Mouse (Mus musculus) forebrain, embryonic 13.5 days (tissue): ENCODE data around the gene Gm20671. TPM values are rescaled to one million over a fixed set of nuclear protein-coding genes. Genes with fewer than 3 reads are reported as not detected.
"Not testable (repeated sequence)": the region's sequence is repeated elsewhere in the genome, so short reads cannot be mapped to it uniquely, and the experiment has no call there.

Source experiments
- ATAC-seq: fragments of 200-750 bp; cut with Nextera tagmentation; 2 replicates; pipeline ENCODE4 v1.8.0; 2017
- H3K27ac ChIP-seq: fragments of 300-500 bp; sonication (generic); 2 replicates; pipeline ENCODE4 v1.5.1; 2015; ENCODE audit warnings: inconsistent platforms, mild to moderate bottlenecking, moderate library complexity
- H3K27me3 ChIP-seq: fragments of 300-500 bp; sonication (generic); 2 replicates; pipeline ENCODE4 v1.6.1; 2015; ENCODE audit warnings: mild to moderate bottlenecking, inconsistent platforms
- H3K36me3 ChIP-seq: fragments of 300-500 bp; sonication (generic); 2 replicates; pipeline ENCODE4 v1.6.1; 2015; ENCODE audit warnings: mild to moderate bottlenecking, inconsistent platforms; ENCODE audit not compliant: poor library complexity, severe bottlenecking
- H3K4me1 ChIP-seq: fragments of 300-500 bp; sonication (generic); 2 replicates; pipeline ENCODE4 v1.6.1; 2015; ENCODE audit warnings: inconsistent platforms
- H3K4me2 ChIP-seq: fragments of 300-500 bp; sonication (generic); 2 replicates; pipeline ENCODE4 v1.6.1; 2015; ENCODE audit warnings: inconsistent platforms, mild to moderate bottlenecking, moderate library complexity
- H3K4me3 ChIP-seq: fragments of 300-500 bp; sonication (generic); 2 replicates; pipeline ENCODE4 v1.5.1; 2015; ENCODE audit warnings: mild to moderate bottlenecking, inconsistent platforms
- H3K9ac ChIP-seq: fragments of 300-500 bp; sonication (generic); 2 replicates; pipeline ENCODE4 v1.6.1; 2015; ENCODE audit warnings: mild to moderate bottlenecking, inconsistent platforms
- H3K9me3 ChIP-seq: fragments of 300-500 bp; sonication (generic); replicated peaks from 2 replicates; pipeline ENCODE4 v1.6.1; 2016; ENCODE audit warnings: inconsistent platforms
- WGBS: fragments of 180-500 bp; shearing (Covaris S2); methylation state at CpG from one replicate; pipeline ENCODE4 v1.1.7; 2015; 5-methylcytosine and 5-hydroxymethylcytosine counted together
- polyA plus RNA-seq: library from polyadenylated mRNA; unstranded; fragments of >200 nt; fragmentation: Nextera tagmentation; extraction: Ambion mirVana; gene quantifications from 2 replicates; pipeline ENCODE4 v1.2.1, GENCODE M21; 2015

Gene Gm20671
- polyA plus RNA-seq, 1 experiment from 2014 or later, result not detected

DNA sequence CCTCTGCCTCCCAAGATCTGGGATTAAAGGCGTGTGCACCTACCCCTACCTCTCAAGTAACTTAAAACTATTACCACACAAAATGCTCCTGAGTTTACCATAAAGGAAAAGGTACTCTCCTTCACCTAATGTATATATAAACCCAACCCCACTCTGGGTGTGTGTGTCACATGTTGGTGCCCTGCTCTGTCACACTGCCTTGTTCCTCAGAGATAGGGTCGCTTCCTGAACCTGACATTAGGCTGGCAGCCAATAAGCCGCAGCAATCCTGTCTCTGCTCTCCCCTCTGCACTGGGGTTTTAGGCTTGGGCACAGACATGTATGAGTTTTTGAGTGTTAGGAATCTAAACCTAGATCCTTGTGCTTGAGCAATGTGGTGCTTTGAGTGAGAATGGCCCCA lies 48.7 kb downstream of the Gm20671 start:
- Histone ChIP-seq H3K4me2 (no peak overlapping the region), H3K27ac (no peak overlapping the region), H3K9ac (no peak overlapping the region), H3K36me3 (peaks cover 13% of the 10 kb centered on the region), H3K27me3 (no peaks in the 10 kb centered on the region), H3K9me3 (no peaks in the 10 kb centered on the region), H3K4me1 (no peaks in the 10 kb centered on the region), H3K4me3 (no peak overlapping the region)
- whole genome bisulfite sequencing, result 87% methylated on average over 3 of the region's 3 CpGs
- ATAC-seq, result no peak

DNA sequence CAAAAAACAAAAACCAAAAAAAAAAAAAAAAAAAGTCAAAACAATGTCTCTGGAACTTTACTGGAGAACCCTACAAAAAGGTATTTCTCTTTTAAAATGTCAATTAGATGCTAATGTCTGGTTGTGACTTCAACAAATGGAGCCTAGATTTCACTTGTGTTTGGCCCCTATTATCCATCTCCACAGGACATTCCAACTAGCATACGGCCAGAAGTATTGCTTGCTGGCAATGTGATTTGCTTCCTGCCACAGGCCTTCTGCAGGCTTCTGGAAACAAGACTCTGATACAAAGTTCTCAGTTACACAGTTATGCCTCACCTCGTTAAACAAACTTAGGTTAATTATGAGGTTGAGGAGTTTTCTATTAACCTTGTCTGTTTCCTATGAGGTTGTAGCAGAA lies 54.5 kb downstream of the Gm20671 start:
- Histone ChIP-seq H3K9me3 (no peaks in the 10 kb centered on the region), H3K4me3 (no peak overlapping the region), H3K36me3 (peaks cover 26% of the 10 kb centered on the region), H3K27ac (no peak overlapping the region), H3K9ac (no peak overlapping the region), H3K27me3 (no peaks in the 10 kb centered on the region), H3K4me1 (no peaks in the 10 kb centered on the region), H3K4me2 (no peak overlapping the region)
- ATAC-seq, result no peak
- WGBS, result 63% methylated on average over 2 of the region's 2 CpGs

DNA sequence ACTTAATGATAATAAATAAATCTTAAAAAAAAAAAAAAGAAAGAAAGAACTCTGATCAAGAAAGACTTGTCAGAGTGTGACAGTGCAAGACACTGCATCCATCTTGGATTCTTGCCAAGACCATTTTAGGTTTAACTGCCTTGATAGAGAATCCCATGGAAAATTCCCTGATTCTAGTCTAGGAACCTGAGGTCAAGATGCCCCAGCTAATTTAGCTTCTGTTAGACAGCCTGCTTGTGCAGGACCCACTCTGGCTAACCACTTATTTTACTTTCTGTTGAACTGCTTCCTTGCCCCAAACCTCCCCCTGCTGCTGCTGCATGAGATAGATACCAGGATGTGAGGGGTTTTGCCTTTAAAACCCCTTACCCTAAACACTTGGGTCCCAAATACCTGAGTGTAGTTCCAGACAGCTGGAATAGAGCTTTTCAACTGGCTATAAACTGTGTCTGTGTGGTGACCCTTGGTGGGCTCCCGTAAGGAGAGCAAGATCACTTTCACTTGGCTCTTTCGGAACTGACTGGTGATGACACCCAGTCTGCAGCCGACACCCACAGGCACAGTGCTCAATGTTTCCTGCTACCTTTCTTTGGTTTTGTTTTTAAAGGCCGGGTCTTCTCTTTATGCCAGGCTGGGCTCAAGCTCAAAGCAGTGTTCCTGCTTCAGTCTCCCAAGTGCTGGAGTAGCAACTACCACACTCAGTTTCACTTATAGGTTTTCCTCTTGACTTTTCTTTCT lies 59.1 kb downstream of the Gm20671 start:
- Histone ChIP-seq H3K9ac (no peak overlapping the region), H3K27me3 (no peaks in the 10 kb centered on the region), H3K27ac (no peak overlapping the region), H3K4me2 (no peak overlapping the region), H3K9me3 (no peaks in the 10 kb centered on the region), H3K4me1 (no peaks in the 10 kb centered on the region), H3K36me3 (peaks cover 28% of the 10 kb centered on the region), H3K4me3 (no peak overlapping the region)
- ATAC-seq, result no peak
- WGBS, result 98% methylated on average over 4 of the region's 4 CpGs

DNA sequence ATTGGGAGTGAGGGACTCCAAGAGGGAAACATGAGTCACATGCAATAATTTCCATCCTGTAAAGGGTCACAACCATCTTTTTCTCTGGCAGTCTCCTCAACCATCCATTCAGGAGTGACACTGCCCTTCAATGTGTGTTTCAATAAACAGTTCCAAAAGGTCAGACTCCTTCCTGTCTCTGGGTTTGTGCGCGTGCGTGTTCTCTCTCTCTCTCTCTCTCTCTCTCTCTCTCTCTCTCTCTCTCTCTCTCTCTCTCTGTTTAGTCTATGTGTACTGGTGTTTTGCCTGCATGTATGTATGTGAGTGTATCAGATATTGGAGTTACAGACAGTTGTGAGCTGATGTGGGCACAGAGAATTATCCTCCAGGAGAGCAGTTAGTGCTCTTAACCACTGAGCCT lies 59.9 kb downstream of the Gm20671 start:
- WGBS, result 100% methylated on average over 3 of the region's 3 CpGs
- peaks cover 27% of the 10 kb centered on the region for H3K36me3 ChIP-seq
- H3K27ac ChIP-seq, result no peak overlapping the region
- H3K4me3 ChIP-seq, result no peak overlapping the region
- H3K9ac ChIP-seq, result no peak overlapping the region
- H3K27me3 ChIP-seq, result no peaks in the 10 kb centered on the region
- ATAC-seq, result no peak
- H3K4me2 ChIP-seq, result no peak overlapping the region
- H3K4me1 ChIP-seq, result no peaks in the 10 kb centered on the region
- no peaks in the 10 kb centered on the region for H3K9me3 ChIP-seq

DNA sequence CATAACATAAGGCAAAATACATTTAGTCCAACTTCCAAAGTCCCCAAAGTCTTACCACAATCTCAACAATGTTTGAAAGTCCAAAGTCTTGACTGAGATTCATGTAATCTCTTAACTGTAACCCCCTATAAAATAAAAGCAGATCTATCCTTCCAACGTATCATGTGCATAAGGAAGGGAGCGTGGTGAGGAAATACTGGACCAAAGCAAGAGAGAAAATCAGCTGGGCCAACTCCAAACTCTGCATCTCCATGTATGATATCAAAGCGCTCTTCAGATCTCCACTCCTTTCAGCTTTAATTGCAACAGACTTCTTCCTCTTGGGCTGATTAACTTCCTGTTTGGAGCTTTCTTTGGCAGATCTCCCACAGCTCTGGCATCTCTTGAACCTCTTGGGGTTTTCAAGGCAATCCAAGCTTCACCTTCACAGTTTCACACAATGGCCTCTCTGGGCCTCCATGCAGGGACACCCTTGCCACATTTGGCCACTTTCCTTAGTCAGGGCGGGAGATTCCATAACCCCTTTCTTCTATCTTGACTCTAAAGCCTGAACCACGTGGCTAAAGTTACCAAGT lies 65.3 kb downstream of the Gm20671 start:
- Histone ChIP-seq H3K4me1 (no peaks in the 10 kb centered on the region), H3K27me3 (no peaks in the 10 kb centered on the region), H3K36me3 (peaks cover 32% of the 10 kb centered on the region), H3K4me2 (no peak overlapping the region), H3K4me3 (no peak overlapping the region), H3K27ac (no peak overlapping the region), H3K9me3 (no peaks in the 10 kb centered on the region), H3K9ac (no peak overlapping the region)
- 93% methylated on average over 5 of the region's 5 CpGs for WGBS
- no peak for ATAC-seq

DNA sequence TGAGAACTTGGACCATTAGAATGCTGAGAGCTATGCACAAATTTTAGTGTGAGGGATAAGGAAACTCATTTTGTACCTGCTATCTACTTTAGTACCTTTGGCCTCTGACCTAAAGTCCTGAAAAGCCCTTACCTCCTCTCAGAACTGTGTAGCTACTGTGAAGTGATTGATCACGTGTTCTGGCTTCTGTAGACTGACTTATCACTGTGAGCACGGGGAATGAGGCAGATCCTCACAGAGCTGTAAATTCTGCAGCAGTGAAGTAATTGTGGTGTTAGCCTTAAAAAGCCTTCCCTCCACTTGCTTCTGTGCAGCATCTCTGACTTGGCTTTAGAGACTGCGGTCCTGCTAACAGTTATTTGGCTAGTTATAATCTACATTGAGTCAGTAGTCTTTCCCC lies 66.1 kb downstream of the Gm20671 start:
- H3K27ac ChIP-seq, result no peak overlapping the region
- H3K4me3 ChIP-seq, result no peak overlapping the region
- no peaks in the 10 kb centered on the region for H3K27me3 ChIP-seq
- H3K9me3 ChIP-seq, result no peaks in the 10 kb centered on the region
- WGBS, result 93% methylated on average over 3 of the region's 3 CpGs
- H3K36me3 ChIP-seq, result peaks cover 32% of the 10 kb centered on the region
- ATAC-seq, result no peak
- no peaks in the 10 kb centered on the region for H3K4me1 ChIP-seq
- no peak overlapping the region for H3K4me2 ChIP-seq
- H3K9ac ChIP-seq, result no peak overlapping the region

DNA sequence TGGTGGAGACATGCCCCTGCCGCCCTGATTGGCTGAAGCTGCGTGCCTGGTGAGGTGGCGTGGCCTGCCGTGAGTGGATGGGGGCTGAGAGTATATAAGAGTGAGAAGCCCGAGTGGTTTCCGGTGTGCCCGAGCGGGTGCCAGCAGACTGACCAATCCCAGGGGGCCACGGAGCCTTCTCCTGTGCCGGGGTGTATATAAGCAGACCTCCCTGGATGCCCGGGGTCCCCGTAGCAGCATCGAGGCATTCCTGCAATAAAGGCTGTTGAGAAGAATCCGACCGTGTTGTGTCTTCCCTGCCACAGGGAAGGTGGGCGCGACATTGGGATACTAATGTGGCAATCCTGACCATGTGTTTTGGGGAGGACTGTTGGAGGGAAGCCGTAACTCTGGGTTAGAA lies 66.6 kb downstream of the Gm20671 start:
- not testable (repeated sequence) for ATAC-seq, H3K4me2 ChIP-seq, H3K4me3 ChIP-seq, H3K27ac ChIP-seq, H3K9ac ChIP-seq, H3K27me3 ChIP-seq, H3K4me1 ChIP-seq, H3K9me3 ChIP-seq
- H3K36me3 ChIP-seq, result peaks cover 32% of the 10 kb centered on the region
- 94% methylated on average over 18 of the region's 18 CpGs for WGBS

DNA sequence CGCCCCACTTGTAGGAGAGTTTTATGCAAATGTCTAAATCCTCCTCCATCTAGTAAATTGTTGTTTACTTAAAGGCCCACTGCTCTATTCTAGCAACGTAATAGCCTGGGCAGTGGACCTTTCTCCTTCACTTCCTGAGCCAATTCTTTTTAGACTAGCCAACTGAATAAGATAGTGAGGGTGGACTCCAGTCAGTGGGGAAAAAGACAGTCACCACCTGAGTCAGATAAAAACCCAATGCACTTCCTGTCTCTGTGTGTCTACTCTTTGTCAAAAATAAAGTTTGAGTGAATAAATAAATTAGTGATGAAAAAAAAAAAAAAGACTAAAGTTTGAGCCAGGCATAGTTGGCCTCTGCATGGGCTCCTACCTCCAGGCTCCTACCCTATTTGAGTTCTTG lies 67.2 kb downstream of the Gm20671 start:
- H3K36me3 ChIP-seq, result peaks cover 30% of the 10 kb centered on the region
- no peak for ATAC-seq
- no peak overlapping the region for H3K4me2 ChIP-seq
- no peaks in the 10 kb centered on the region for H3K9me3 ChIP-seq
- WGBS, result 83% methylated on average over 2 of the region's 2 CpGs
- H3K27me3 ChIP-seq, result no peaks in the 10 kb centered on the region
- H3K4me3 ChIP-seq, result no peak overlapping the region
- H3K27ac ChIP-seq, result no peak overlapping the region
- H3K9ac ChIP-seq, result no peak overlapping the region
- no peaks in the 10 kb centered on the region for H3K4me1 ChIP-seq

DNA sequence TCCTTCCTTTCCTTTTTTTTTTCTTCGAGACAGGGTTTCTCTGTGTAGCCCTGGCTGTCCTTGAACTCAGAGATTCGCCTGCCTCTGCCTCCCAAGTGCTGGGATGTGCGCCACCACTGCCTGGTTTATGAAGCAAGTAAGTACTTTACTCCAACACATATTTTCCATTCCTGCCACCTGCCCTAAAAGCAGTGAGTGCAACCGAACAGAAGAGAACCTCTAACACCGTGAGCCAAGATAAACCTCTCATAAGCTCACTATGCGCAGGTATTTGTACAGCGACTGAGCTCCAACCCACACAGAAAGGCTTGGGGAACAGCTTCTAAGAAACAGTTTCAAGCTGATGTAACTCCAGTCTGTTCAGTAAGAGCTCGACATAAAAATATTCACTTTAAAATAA lies 70.8 kb downstream of the Gm20671 start:
- H3K4me1 ChIP-seq, result peaks cover 10% of the 10 kb centered on the region; the same call in 1 of the 2 replicates
- 96% methylated on average over 8 of the region's 8 CpGs for WGBS
- H3K27me3 ChIP-seq, result no peaks in the 10 kb centered on the region
- no peaks in the 10 kb centered on the region for H3K36me3 ChIP-seq
- ATAC-seq, result no peak
- no peak overlapping the region for H3K4me2 ChIP-seq
- H3K27ac ChIP-seq, result no peak overlapping the region
- no peaks in the 10 kb centered on the region for H3K9me3 ChIP-seq
- H3K9ac ChIP-seq, result no peak overlapping the region
- H3K4me3 ChIP-seq, result no peak overlapping the region

DNA sequence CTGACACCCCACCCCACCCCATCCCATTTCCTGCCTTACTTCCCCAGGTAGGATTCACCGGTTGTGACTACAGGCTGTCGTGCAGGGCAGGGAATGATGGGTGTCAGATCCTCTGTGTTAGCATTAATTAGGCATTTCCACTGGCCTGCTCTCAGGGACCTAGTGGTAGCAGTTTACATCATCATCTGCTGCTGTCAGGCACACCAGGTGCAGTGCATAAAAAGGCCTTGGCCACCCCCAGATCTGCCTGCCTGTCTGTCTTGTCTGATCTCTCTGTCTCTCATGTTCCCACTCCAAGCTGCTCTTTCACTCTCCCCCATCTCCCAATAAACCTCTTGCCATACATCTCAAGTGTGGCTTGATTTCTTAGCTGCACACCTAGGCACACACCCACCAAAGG lies 75.2 kb downstream of the Gm20671 start:
- WGBS, result 45% methylated on average over 2 of the region's 2 CpGs
- H3K36me3 ChIP-seq, result no peaks in the 10 kb centered on the region
- ATAC-seq, result no peak
- no peak overlapping the region for H3K9ac ChIP-seq
- H3K27ac ChIP-seq, result no peak overlapping the region
- no peak overlapping the region for H3K4me2 ChIP-seq
- H3K9me3 ChIP-seq, result no peaks in the 10 kb centered on the region
- H3K4me1 ChIP-seq, result peaks cover 10% of the 10 kb centered on the region; the same call in 1 of the 2 replicates
- no peaks in the 10 kb centered on the region for H3K27me3 ChIP-seq
- no peak overlapping the region for H3K4me3 ChIP-seq

DNA sequence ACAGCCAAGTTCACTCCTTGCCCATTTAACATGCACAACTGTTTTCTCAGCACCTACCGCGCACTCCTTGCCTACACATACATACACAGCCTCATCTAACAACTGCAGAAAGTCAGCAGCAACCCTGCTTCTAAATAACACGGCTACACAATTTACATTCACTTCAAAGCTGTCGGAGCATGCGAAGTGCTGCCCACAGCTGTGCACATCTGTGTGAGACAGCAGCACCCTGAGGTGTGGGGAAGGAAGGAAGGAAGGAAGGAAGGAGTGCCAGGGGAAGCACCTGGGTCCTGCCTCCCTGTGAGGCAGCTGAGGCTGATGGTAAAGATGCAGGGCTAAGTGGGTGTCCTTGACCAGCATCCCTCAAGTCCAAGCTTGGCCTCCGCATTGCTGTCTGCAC lies 78.0 kb downstream of the Gm20671 start:
- no peak overlapping the region for H3K9ac ChIP-seq
- no peak overlapping the region for H3K27ac ChIP-seq

DNA sequence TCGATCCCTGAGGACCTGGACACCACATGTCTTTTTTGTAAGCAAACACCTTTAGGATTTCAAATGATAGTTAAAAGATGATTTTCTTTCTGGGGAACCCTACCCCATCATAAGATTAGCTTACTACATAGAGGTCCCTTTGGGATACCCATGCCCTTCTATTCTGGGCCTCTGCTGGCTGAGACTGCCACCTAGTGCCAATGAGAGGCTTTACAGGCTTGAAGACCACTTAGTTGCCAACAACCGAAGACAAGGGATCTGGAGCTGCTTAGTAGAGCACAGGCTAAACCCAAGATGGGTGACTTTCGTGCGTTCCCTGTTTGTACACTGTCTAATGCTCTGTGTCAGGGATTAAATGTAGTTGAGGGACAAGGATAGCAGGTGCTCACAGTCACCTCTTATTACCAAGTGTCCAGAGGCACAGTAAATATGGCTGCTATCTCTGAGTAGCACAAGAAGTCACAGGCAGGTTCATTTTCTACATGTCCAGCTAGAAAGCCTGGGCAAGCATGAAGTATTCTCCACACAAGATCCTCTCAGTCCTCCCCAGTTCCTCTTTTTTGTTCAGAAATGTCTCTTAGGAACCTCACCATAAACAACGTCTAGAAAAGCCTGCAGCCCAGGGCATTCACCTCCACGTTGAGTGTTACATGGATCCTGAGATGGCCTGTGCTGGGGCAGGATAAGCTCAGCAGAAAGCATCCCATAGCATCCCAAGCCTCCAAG lies 79.1 kb downstream of the Gm20671 start:
- no peak overlapping the region for H3K4me2 ChIP-seq
- H3K9me3 ChIP-seq, result no peaks in the 10 kb centered on the region
- H3K27ac ChIP-seq, result no peak overlapping the region
- H3K9ac ChIP-seq, result no peak overlapping the region
- peak; percentile 58; the same call in 1 of the 2 replicates for ATAC-seq
- peaks cover 16% of the 10 kb centered on the region for H3K4me1 ChIP-seq
- no peak overlapping the region for H3K4me3 ChIP-seq
- H3K27me3 ChIP-seq, result no peaks in the 10 kb centered on the region
- H3K36me3 ChIP-seq, result no peaks in the 10 kb centered on the region
- 63% methylated on average over 6 of the region's 6 CpGs for WGBS

More for the DNA sequence above, 78.0 kb downstream of the Gm20671 start:
- ATAC-seq, result no peak
- no peak overlapping the region for H3K4me2 ChIP-seq
- no peaks in the 10 kb centered on the region for H3K9me3 ChIP-seq
- no peaks in the 10 kb centered on the region for H3K36me3 ChIP-seq
- peaks cover 16% of the 10 kb centered on the region for H3K4me1 ChIP-seq
- H3K4me3 ChIP-seq, result no peak overlapping the region
- 95% methylated on average over 6 of the region's 6 CpGs for WGBS
- no peaks in the 10 kb centered on the region for H3K27me3 ChIP-seq
